Mouse (Mus musculus) liver, adult 2 months (tissue): ENCODE data around the gene Olfr1031.

Experiments
- CTCF ChIP-seq: fragments of 200-500 bp; IDR thresholded peaks from 2 replicates; pipeline ENCODE4 v1.5.1; 2011; ENCODE audit warnings: low read depth, low read length, control low read depth
- POLR2A ChIP-seq: fragments of 200-500 bp; IDR thresholded peaks from 2 replicates; pipeline ENCODE4 v1.6.1; 2011; ENCODE audit warnings: low read length, control low read depth; ENCODE audit not compliant: insufficient read depth; ENCODE audit errors: extremely low read depth

- TF ChIP-seq POLR2A = no peak
- TF ChIP-seq CTCF = no peak
Measured at GRCm38 (mm10) chr2:85990004-85990403, at the start of gene Olfr1031.
